Mouse (Mus musculus): ENCODE measurements around the gene Ccno. TPM values are rescaled to one million over a fixed set of nuclear protein-coding genes. Genes with fewer than 3 reads are reported as not detected.

The Ccno gene
- polyA plus RNA-seq, 1 experiment, result 7.6 TPM

DNA sequence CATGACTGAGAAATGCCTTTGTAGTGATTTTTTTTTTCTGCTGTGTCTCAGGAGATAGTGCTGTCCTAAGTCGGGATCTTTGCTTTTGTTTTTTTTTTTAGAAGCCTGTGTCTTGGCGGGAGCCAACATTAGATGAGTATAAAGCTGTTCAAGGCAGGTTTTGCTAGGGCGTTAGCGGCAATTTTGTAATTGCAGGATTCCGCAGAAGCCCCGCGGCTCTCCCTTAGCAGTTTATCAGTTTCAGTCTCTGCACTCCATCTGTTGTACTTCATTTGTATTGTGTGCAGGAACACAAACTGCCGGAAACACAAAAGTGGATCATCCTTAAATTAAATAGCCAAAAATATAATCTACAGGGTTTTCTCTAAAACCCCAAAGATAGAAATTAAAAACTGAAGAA is 33.5 kb upstream of the Ccno start:
- Histone ChIP-seq H3K79me3 (ENCODE audit: low read depth) (no peaks in the 10 kb centered on the region), H3K4me3 (ENCODE audit: insufficient read depth, poor library complexity, severe bottlenecking) (no peak overlapping the region), H3K79me2 (ENCODE audit: control insufficient read depth, insufficient read depth) (no peaks in the 10 kb centered on the region), H3K36me3 (ENCODE audit: control insufficient read depth, insufficient read depth) (peaks cover 72% of the 10 kb centered on the region), H3K27me3 (ENCODE audit: control insufficient read depth, insufficient read depth, insufficient read length) (no peaks in the 10 kb centered on the region), H3ac (ENCODE audit: control insufficient read depth, insufficient read length, low read depth) (no peak overlapping the region)
- TF ChIP-seq MAX (IDR thresholded peaks at IDR 0.05), result no peak
- TF ChIP-seq USF1 (IDR thresholded peaks at IDR 0.05; ENCODE audit: low read depth), result no peak
- no peak for TF ChIP-seq FOSL1 (IDR thresholded peaks at IDR 0.05; ENCODE audit: insufficient read depth, low read length, poor library complexity, severe bottlenecking)
- TF ChIP-seq CTCF (IDR thresholded peaks at IDR 0.05; ENCODE audit: control insufficient read depth, insufficient read depth, insufficient read length), result no peak
- no peak for TF ChIP-seq MYOG (IDR thresholded peaks at IDR 0.05; ENCODE audit: control insufficient read depth, extremely low read depth, insufficient read length)
- no peak for TF ChIP-seq CEBPB (IDR thresholded peaks at IDR 0.05; ENCODE audit: low read depth)
- TF ChIP-seq MYOD1 (IDR thresholded peaks at IDR 0.05; ENCODE audit: control insufficient read depth, insufficient read length, low read depth), result no peak

DNA sequence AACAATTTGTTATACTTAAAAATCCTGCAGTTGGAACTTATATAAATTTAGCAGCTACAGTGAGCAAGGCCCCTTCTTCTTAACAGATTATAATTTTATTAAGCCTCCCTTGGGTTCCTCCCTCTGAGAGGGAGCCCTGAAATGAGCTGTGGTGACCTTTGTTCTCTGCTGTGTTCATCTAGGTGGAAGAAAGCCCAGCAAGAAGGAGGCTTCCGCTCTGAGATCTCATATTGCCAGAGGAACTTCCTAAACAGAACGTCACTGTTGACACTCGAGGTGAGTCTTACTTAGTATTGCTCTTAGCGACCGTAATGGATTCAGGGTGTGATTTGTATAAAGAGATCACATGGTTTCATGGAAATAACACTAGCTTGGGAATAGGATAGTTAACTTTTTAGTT is 24.5 kb upstream of the Ccno start:
- Histone ChIP-seq H3K79me3 (ENCODE audit: low read depth) (no peaks in the 10 kb centered on the region), H3ac (ENCODE audit: control insufficient read depth, insufficient read length, low read depth) (no peak overlapping the region), H3K4me3 (ENCODE audit: insufficient read depth, poor library complexity, severe bottlenecking) (no peak overlapping the region), H3K79me2 (ENCODE audit: control insufficient read depth, insufficient read depth) (no peaks in the 10 kb centered on the region), H3K36me3 (ENCODE audit: control insufficient read depth, insufficient read depth) (peaks cover 35% of the 10 kb centered on the region), H3K27me3 (ENCODE audit: control insufficient read depth, insufficient read depth, insufficient read length) (no peaks in the 10 kb centered on the region)
- TF ChIP-seq MYOD1 (IDR thresholded peaks at IDR 0.05; ENCODE audit: control insufficient read depth, insufficient read length, low read depth) (no peak), CEBPB (IDR thresholded peaks at IDR 0.05; ENCODE audit: low read depth) (no peak), FOSL1 (IDR thresholded peaks at IDR 0.05; ENCODE audit: insufficient read depth, low read length, poor library complexity, severe bottlenecking) (no peak), MYOG (IDR thresholded peaks at IDR 0.05; ENCODE audit: control insufficient read depth, extremely low read depth, insufficient read length) (no peak), MAX (IDR thresholded peaks at IDR 0.05) (no peak), USF1 (IDR thresholded peaks at IDR 0.05; ENCODE audit: low read depth) (no peak), CTCF (IDR thresholded peaks at IDR 0.05; ENCODE audit: control insufficient read depth, insufficient read depth, insufficient read length) (no peak)

DNA sequence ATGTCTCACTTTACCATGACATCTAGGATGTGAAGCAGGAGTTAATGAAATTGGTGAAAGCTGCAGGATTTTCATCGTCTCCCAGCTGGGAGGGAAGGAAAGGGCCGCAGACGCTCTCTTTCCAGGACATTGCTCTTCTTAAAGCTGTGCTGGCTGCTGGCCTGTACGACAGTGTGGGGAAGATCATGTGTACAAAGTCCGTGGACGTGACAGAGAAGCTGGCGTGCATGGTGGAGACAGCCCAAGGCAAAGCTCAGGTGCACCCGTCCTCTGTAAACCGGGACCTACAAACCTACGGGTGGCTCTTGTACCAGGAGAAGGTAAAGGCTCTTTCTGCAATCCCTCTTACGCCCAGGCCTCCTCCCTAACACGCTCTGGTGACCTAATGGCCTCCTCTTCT is 23.2 kb upstream of the Ccno start:
- no peaks in the 10 kb centered on the region for H3K79me2 ChIP-seq (ENCODE audit: control insufficient read depth, insufficient read depth)
- peaks cover 37% of the 10 kb centered on the region for H3K36me3 ChIP-seq (ENCODE audit: control insufficient read depth, insufficient read depth)
- H3K79me3 ChIP-seq (ENCODE audit: low read depth), result no peaks in the 10 kb centered on the region
- H3ac ChIP-seq (ENCODE audit: control insufficient read depth, insufficient read length, low read depth), result no peak overlapping the region
- H3K4me3 ChIP-seq (ENCODE audit: insufficient read depth, poor library complexity, severe bottlenecking), result no peak overlapping the region
- H3K27me3 ChIP-seq (ENCODE audit: control insufficient read depth, insufficient read depth, insufficient read length), result no peaks in the 10 kb centered on the region
- TF ChIP-seq CEBPB (IDR thresholded peaks at IDR 0.05; ENCODE audit: low read depth) (no peak), MAX (IDR thresholded peaks at IDR 0.05) (no peak), MYOD1 (IDR thresholded peaks at IDR 0.05; ENCODE audit: control insufficient read depth, insufficient read length, low read depth) (no peak), MYOG (IDR thresholded peaks at IDR 0.05; ENCODE audit: control insufficient read depth, extremely low read depth, insufficient read length) (no peak), USF1 (IDR thresholded peaks at IDR 0.05; ENCODE audit: low read depth) (no peak), FOSL1 (IDR thresholded peaks at IDR 0.05; ENCODE audit: insufficient read depth, low read length, poor library complexity, severe bottlenecking) (no peak), CTCF (IDR thresholded peaks at IDR 0.05; ENCODE audit: control insufficient read depth, insufficient read depth, insufficient read length) (no peak)

DNA sequence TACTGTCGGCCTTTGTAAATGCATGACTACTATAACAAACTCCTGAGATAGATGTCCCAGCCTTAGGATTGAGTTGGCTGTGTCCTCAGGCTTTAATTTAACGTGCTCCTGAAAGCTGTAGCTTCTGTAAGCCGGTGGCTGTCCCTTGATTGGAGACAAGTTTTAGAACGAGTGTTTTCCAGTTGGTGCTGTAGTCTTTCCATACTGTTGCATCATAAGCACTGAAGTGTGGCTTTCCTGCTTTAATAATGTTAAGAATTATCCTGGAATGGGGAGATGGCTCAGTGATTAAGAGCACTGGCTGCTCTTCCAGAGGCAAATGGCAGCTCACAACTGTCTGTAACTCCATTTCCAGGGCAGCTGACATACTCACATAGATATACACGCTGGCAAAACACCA is 20.3 kb upstream of the Ccno start:
- H3K79me2 ChIP-seq (ENCODE audit: control insufficient read depth, insufficient read depth), result no peaks in the 10 kb centered on the region

DNA sequence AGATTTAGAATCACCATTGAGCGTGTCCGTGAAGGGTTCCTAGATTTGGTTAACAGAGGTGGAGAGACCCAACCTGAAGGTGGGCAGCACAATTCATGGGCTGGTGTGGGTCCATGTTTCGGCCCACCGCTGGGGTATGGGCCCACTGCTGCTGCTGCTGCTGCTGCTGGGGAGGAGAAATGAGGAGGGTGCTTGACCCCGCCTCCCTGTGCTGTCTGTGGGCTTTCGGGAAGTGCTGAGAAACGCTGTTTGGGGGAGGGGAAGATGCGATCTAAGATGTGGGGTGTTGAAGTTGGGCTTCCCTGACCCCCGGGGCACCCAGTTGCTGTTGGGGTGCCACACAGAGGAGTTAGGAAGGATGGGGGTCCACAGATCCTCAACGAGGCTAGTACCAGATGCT is 10.9 kb upstream of the Ccno start:
- no peaks in the 10 kb centered on the region for H3K36me3 ChIP-seq (ENCODE audit: control insufficient read depth, insufficient read depth)
- H3K27me3 ChIP-seq (ENCODE audit: control insufficient read depth, insufficient read depth, insufficient read length), result no peaks in the 10 kb centered on the region
- no peaks in the 10 kb centered on the region for H3K79me3 ChIP-seq (ENCODE audit: low read depth)
- no peak overlapping the region for H3K4me3 ChIP-seq (ENCODE audit: insufficient read depth, poor library complexity, severe bottlenecking)
- TF ChIP-seq CEBPB (IDR thresholded peaks at IDR 0.05; ENCODE audit: low read depth) (no peak), MYOG (IDR thresholded peaks at IDR 0.05; ENCODE audit: control insufficient read depth, extremely low read depth, insufficient read length) (no peak), MYOD1 (IDR thresholded peaks at IDR 0.05; ENCODE audit: control insufficient read depth, insufficient read length, low read depth) (no peak), MAX (IDR thresholded peaks at IDR 0.05) (no peak), CTCF (IDR thresholded peaks at IDR 0.05; ENCODE audit: control insufficient read depth, insufficient read depth, insufficient read length) (no peak), USF1 (IDR thresholded peaks at IDR 0.05; ENCODE audit: low read depth) (no peak), FOSL1 (IDR thresholded peaks at IDR 0.05; ENCODE audit: insufficient read depth, low read length, poor library complexity, severe bottlenecking) (no peak)
- no peak overlapping the region for H3ac ChIP-seq (ENCODE audit: control insufficient read depth, insufficient read length, low read depth)
- no peaks in the 10 kb centered on the region for H3K79me2 ChIP-seq (ENCODE audit: control insufficient read depth, insufficient read depth)

More for the DNA sequence above, 20.3 kb upstream of the Ccno start:
- no peaks in the 10 kb centered on the region for H3K27me3 ChIP-seq (ENCODE audit: control insufficient read depth, insufficient read depth, insufficient read length)
- no peak overlapping the region for H3K4me3 ChIP-seq (ENCODE audit: insufficient read depth, poor library complexity, severe bottlenecking)
- H3K79me3 ChIP-seq (ENCODE audit: low read depth), result no peaks in the 10 kb centered on the region
- H3ac ChIP-seq (ENCODE audit: control insufficient read depth, insufficient read length, low read depth), result no peak overlapping the region
- TF ChIP-seq FOSL1 (IDR thresholded peaks at IDR 0.05; ENCODE audit: insufficient read depth, low read length, poor library complexity, severe bottlenecking), result no peak
- no peak for TF ChIP-seq MAX (IDR thresholded peaks at IDR 0.05)
- TF ChIP-seq CTCF (IDR thresholded peaks at IDR 0.05; ENCODE audit: control insufficient read depth, insufficient read depth, insufficient read length), result no peak
- no peak for TF ChIP-seq MYOD1 (IDR thresholded peaks at IDR 0.05; ENCODE audit: control insufficient read depth, insufficient read length, low read depth)
- no peak for TF ChIP-seq USF1 (IDR thresholded peaks at IDR 0.05; ENCODE audit: low read depth)
- no peak for TF ChIP-seq CEBPB (IDR thresholded peaks at IDR 0.05; ENCODE audit: low read depth)
- TF ChIP-seq MYOG (IDR thresholded peaks at IDR 0.05; ENCODE audit: control insufficient read depth, extremely low read depth, insufficient read length), result no peak
- H3K36me3 ChIP-seq (ENCODE audit: control insufficient read depth, insufficient read depth), result peaks cover 32% of the 10 kb centered on the region

Data from C2C12 (cell line).